Mouse (Mus musculus) embryonic fibroblast, embryonic 13.5 days (primary cell): ENCODE measurements around the gene Troap. TPM values are rescaled to one million over a fixed set of nuclear protein-coding genes. Genes with fewer than 3 reads are reported as not detected.
A peak's percentile ranks its signal among the peaks of the same experiment; 100 is the strongest.

Experiments
- H3K27ac ChIP-seq: 2 replicates; pipeline ENCODE4 v1.5.1; 2012; ENCODE audit warnings: low read length, control low read depth, inconsistent platforms; ENCODE audit not compliant: insufficient read depth
- H3K4me1 ChIP-seq: 2 replicates; pipeline ENCODE4 v1.6.1; 2011; ENCODE audit warnings: low read length; ENCODE audit not compliant: control insufficient read depth, insufficient read depth
- H3K4me3 ChIP-seq: 2 replicates; pipeline ENCODE4 v1.5.1; 2011; ENCODE audit warnings: mild to moderate bottlenecking, control low read depth, low read length; ENCODE audit not compliant: insufficient read depth
- CTCF ChIP-seq: IDR thresholded peaks from 2 replicates; pipeline ENCODE4 v1.5.1; 2011; ENCODE audit warnings: mild to moderate bottlenecking, control low read depth, low read length, moderate library complexity, borderline replicate concordance; ENCODE audit not compliant: insufficient read depth
- POLR2A ChIP-seq: IDR thresholded peaks from 2 replicates; pipeline ENCODE4 v1.6.1; 2011; ENCODE audit warnings: low read depth, mild to moderate bottlenecking, control low read depth, low read length, moderate library complexity
- polyA plus RNA-seq: library from polyadenylated mRNA; stranded (reverse); fragments of >200 nt; gene quantifications from 2 replicates; pipeline ENCODE4 v1.2.4, GENCODE M21; 2011; ENCODE audit warnings: low read depth; ENCODE audit not compliant: missing spikeins, insufficient read length

The Troap gene
- polyA plus RNA-seq, 1 experiment: 19.9 TPM

- no peak for TF ChIP-seq CTCF
- no peak for TF ChIP-seq POLR2A
- Histone ChIP-seq H3K27ac (peak overlapping the region; percentile 85; the same call in 1 of the 2 replicates), H3K4me3 (peak overlapping the region; percentile 79), H3K4me1 (peaks cover 4% of the 10 kb centered on the region)
Observed at GRCm38 (mm10) chr15:99031388-99031675, 43.0 kb upstream of the Troap start.

- Histone ChIP-seq H3K27ac (peak overlapping the region; percentile 71), H3K4me1 (peaks cover 4% of the 10 kb centered on the region), H3K4me3 (peak overlapping the region; percentile 79)
- peak; percentile 19; the same call in 1 of the 2 replicates for TF ChIP-seq POLR2A
- no peak for TF ChIP-seq CTCF
Observed at GRCm38 (mm10) chr15:99032041-99032725, 42.2 kb upstream of the Troap start.

- H3K4me1 ChIP-seq: peaks cover 4% of the 10 kb centered on the region
- TF ChIP-seq POLR2A (0 out of 2 replicates have a peak, but pooled peaks have one; percentile 4), CTCF (no peak)
- H3K27ac ChIP-seq: peak overlapping the region; percentile 71
- peak overlapping the region; percentile 79 for H3K4me3 ChIP-seq
Observed at GRCm38 (mm10) chr15:99032726-99033250, 41.6 kb upstream of the Troap start.

GRCm38 (mm10) chr15:99033498-99034270 is 40.7 kb upstream of the Troap start:
- TF ChIP-seq POLR2A: no peak
- no peak for TF ChIP-seq CTCF
- H3K4me1 ChIP-seq: peaks cover 4% of the 10 kb centered on the region
- peak overlapping the region; percentile 79 for H3K4me3 ChIP-seq
- H3K27ac ChIP-seq: peak overlapping the region; percentile 84

GRCm38 (mm10) chr15:99035431-99035830 is 38.9 kb upstream of the Troap start:
- no peak for TF ChIP-seq POLR2A
- TF ChIP-seq CTCF: no peak
- Histone ChIP-seq H3K27ac (no peak overlapping the region), H3K4me3 (no peak overlapping the region), H3K4me1 (peaks cover 4% of the 10 kb centered on the region)

- Histone ChIP-seq H3K27ac (no peak overlapping the region), H3K4me3 (no peak overlapping the region), H3K4me1 (peaks cover 4% of the 10 kb centered on the region)
- no peak for TF ChIP-seq POLR2A
- no peak for TF ChIP-seq CTCF
Observed at GRCm38 (mm10) chr15:99036249-99036905, 38.0 kb upstream of the Troap start.

- H3K4me3 ChIP-seq: no peak overlapping the region
- no peak overlapping the region for H3K27ac ChIP-seq
- TF ChIP-seq POLR2A: no peak
- H3K4me1 ChIP-seq: no peaks in the 10 kb centered on the region
Observed at GRCm38 (mm10) chr15:99038025-99038424, 36.4 kb upstream of the Troap start.

- Histone ChIP-seq H3K27ac (no peak overlapping the region), H3K4me3 (no peak overlapping the region), H3K4me1 (no peaks in the 10 kb centered on the region)
- TF ChIP-seq POLR2A (no peak), CTCF (no peak)
Observed at GRCm38 (mm10) chr15:99038797-99039196, 35.6 kb upstream of the Troap start.

GRCm38 (mm10) chr15:99039306-99039705 is 35.1 kb upstream of the Troap start:
- no peaks in the 10 kb centered on the region; the same call in 1 of the 2 replicates for H3K4me1 ChIP-seq
- no peak overlapping the region for H3K4me3 ChIP-seq
- TF ChIP-seq CTCF: no peak
- no peak for TF ChIP-seq POLR2A
- H3K27ac ChIP-seq: no peak overlapping the region
